Mouse (Mus musculus): ENCODE results near the gene Rmdn3.

Rmdn3 gene

GRCm38 (mm10) chr2:119170282-119170681 lies 13.4 kb upstream of the Rmdn3 start:
- DNase-seq (ENCODE audit: extremely low read depth, low read depth), result no peak

GRCm38 (mm10) chr2:119167866-119168256 lies 11.0 kb upstream of the Rmdn3 start:
- DNase-seq (ENCODE audit: extremely low read depth, low read depth), result no peak

- no peak for DNase-seq (ENCODE audit: extremely low read depth, low read depth)
Measured at GRCm38 (mm10) chr2:119166901-119167865, 10.3 kb upstream of the Rmdn3 start, which contains the start of gene Gchfr. Gchfr (plus strand) TSS chr2:119167773.

- DNase-seq (ENCODE audit: extremely low read depth, low read depth), result no peak
Measured at GRCm38 (mm10) chr2:119165401-119165800, 8.6 kb upstream of the Rmdn3 start.

DNA sequence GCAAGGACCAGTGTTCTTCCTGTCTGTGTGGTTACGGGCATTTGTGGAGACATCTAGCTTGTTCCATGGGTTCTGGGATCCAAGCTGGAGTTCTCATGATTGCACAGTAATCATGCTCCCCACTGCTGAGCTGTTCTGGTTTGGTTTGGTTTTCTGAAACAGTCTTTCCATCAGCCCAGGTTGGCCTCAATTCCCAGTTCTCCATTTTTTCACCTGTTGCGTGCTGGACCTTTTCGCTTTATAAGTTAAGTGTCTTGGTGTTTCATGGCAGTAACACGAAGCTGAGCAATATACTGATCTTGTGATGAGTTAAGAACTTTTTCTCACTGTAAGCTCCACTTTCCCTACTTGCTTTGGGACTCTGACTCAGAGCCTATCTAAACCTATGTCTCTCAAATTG lies 7.2 kb upstream of the Rmdn3 start:
- no peak for DNase-seq (ENCODE audit: extremely low read depth, low read depth)

DNA sequence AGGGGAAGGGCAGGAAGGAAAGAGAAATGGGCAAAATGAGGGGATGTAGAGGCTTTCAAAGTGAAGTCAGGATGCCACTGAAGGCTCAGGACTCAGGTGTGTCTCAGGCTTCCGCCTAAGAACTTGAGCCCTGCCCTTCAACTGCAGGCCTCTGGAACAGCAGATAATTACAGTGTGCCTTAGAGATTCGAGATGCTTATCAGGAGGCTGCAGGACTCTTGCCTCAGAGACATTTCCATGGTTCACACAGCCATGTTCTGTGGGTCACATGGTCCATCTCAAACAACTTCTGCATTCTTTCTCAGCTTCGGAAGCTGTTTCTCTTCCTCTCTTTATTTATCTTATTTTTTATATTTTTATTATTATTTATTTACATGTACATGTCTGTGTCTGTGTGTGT lies 6.3 kb upstream of the Rmdn3 start:
- DNase-seq (ENCODE audit: extremely low read depth, low read depth), result peak; percentile 87

DNA sequence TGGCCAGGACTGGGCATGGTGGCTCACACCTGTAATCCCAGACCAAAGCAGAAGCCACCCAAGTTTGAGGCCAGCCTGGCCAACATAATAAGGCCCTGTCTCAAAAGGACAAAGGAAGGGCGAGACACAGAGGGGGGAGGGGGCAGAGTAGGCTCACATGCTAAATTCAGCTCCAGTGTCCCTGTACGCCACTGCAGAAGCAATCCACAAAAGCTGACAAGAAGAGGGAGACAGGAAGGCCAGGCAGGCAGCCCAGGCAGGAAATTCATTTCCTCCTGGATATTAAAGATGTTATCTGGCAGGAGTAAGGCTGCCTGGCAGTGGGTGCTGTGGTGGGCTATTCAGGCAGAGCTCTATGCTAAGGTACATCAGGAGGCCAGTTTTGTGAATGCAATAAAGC lies 4.4 kb upstream of the Rmdn3 start:
- no peak for DNase-seq (ENCODE audit: extremely low read depth, low read depth)

DNA sequence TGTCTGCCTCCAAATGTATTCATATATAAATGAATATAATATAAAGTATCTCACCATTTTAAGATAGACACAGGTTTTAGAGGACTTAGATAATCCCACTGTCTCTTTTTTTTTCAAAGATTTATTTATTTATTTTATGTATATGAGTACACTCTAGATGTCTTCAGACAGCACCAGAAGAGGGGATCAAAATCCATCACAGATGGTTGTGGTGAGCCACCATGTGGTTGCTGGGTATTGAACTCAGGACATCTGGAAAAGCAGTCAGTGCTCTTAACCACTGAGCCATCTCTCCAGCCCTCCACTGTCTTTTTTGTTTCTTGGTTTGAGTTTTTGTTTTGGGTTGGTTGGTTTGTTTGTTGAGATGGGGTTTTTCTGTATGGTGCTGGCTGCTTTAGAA lies 1.0 kb upstream of the Rmdn3 start:
- DNase-seq (ENCODE audit: extremely low read depth, low read depth), result no peak

- DNase-seq (ENCODE audit: extremely low read depth, low read depth), result no peak
Measured at GRCm38 (mm10) chr2:119156081-119156680, 653 bp downstream of the Rmdn3 start.

GRCm38 (mm10) chr2:119155388-119155787 lies 1.4 kb downstream of the Rmdn3 start:
- DNase-seq (ENCODE audit: extremely low read depth, low read depth), result peak; percentile 90

DNA sequence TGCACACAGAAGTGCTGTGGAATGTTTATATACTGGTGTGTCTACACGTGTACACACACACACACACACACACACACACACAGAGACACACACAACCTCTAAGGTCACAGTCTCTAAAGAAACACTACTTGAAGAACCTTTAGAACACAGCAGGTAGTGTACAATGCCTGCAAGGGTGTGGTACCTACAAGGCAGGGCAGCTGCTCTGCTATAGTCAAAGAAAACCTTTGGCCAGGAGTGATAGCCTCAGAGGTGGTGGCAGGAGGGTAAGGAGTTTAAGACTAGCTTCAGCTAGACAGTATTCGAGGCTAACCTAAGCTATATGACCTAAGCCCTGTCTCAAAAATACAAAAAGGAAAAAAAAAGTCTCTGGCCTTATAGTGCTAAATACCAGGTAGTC lies 2.2 kb downstream of the Rmdn3 start:
- no peak for DNase-seq (ENCODE audit: extremely low read depth, low read depth)

DNA sequence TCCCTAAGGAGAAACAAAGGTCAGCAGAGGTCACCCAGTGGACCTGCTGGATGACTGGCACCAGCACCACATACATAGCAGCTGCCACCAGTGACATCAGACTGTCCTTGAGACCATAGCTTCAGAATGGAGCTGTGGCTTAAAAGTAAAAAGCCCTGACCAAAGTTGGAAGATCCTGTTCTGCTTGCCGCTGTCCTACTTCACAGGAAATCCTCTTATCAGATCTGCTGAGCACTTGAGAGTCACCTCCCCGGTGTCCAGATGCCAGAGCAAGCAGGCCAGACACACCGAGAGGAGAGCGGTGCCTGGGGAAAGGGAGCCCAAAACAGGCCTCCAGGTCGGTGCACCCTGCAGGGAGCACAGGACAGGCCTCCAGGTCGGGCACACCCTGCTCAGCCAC lies 4.6 kb downstream of the Rmdn3 start:
- DNase-seq (ENCODE audit: extremely low read depth, low read depth), result no peak

DNA sequence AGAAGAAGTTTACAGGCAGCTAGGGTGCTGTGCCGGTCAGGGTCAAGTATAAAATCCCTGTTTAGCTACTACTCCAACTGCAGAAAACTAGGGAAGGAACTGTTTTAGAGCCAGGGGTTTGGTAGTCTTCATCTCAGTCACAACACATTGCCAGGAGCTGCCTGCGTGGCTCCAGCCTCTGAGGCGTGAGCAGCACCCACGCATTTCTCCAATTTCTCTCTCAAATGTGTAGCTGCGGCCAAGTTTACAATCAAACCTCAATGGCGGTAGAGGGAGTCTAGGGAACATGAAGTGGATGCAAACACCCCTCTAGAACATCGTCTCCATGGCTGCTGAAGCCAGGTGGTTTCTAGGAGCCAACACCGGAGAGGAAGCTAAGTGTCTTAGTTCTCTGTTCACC lies 9.1 kb downstream of the Rmdn3 start:
- no peak for DNase-seq (ENCODE audit: extremely low read depth, low read depth)

DNA sequence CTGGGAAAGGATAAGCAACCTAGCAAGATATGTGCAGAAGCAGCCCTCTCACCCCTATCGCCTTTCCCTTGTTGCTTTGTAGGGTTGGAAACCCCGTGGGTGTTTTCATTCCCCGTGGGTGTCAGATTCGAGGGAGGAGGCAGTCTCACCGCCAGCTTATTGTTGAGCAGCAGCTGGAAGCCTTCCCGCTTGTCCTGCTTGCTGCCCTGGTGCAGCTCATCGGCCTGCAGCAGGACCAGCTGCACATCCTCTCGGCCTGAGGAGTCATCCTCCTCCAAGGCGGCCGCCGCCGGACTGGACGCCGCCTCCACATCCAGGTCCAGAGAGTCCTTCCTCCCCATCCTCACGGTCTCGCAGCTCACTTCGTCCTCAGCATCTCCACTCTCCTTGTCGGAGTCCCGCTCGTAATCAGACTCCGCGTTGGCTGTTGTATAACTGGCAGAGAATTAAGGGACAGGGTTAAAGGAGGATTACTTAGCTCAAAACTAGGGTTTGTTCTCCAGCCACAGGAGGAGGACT lies 9.6 kb downstream of the Rmdn3 start:
- DNase-seq (ENCODE audit: extremely low read depth, low read depth), result no peak

DNA sequence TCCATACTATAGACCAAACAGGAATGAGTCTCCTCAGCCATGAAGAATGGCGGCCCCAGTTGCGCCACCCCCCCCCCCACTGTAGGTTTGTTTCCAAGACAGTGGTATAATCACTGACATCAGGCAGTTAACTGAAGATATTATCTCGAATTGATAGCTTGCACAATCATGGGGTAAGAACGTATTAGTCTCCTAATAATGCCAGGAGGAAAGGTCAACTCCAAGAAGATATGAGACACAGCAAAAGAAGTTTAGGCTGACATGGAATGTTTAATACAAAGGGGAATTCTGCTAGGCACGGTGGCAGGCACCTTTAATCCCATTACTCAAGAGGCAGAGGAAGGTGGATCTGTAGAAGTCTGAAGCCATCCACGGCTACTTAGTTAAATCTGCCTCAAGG lies 10.4 kb downstream of the Rmdn3 start:
- no peak for DNase-seq (ENCODE audit: extremely low read depth, low read depth)

DNA sequence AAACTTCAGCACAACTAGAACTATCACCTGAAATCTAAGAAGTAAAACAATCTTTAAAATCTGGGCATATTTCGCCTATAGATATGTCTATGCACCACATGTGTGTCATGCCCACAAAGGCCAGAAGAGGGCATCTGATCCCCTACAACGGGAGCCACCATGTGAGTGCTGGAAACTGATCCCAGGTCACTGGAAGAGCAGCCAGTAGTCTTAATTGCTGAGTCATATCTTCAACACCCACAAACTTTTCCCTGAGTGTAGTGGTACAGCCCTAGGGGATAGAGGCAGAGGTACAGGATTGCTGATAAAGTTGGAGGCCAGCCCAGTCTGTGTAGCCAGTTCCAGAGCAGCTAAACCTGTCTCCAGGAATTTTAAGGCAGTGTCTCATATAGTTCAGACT lies 11.6 kb downstream of the Rmdn3 start:
- DNase-seq (ENCODE audit: extremely low read depth, low read depth), result no peak

- peak; percentile 82 for DNase-seq (ENCODE audit: extremely low read depth, low read depth)
Measured at GRCm38 (mm10) chr2:119136346-119136898, 20.4 kb downstream of the Rmdn3 start.

- peak; percentile 18 for DNase-seq (ENCODE audit: extremely low read depth, low read depth)
Measured at GRCm38 (mm10) chr2:119113121-119113925, 43.5 kb downstream of the Rmdn3 start.

- peak; percentile 88 for DNase-seq (ENCODE audit: extremely low read depth, low read depth)
Measured at GRCm38 (mm10) chr2:119112438-119113112, 44.3 kb downstream of the Rmdn3 start, which contains the start of gene Rad51. Rad51 (plus strand) TSS chr2:119112793.

GRCm38 (mm10) chr2:119111060-119111459 lies 45.8 kb downstream of the Rmdn3 start:
- no peak for DNase-seq (ENCODE audit: extremely low read depth, low read depth)

- DNase-seq (ENCODE audit: extremely low read depth, low read depth), result peak; percentile 43
Measured at GRCm38 (mm10) chr2:119108554-119108953, 48.3 kb downstream of the Rmdn3 start.

All from MEL-GATA-1-ER (cell line).